Mouse (Mus musculus): ENCODE results near the gene Plcl1. TPM values are rescaled to one million over a fixed set of nuclear protein-coding genes. Genes with fewer than 3 reads are reported as not detected.

The Plcl1 gene
- polyA plus RNA-seq, 1 experiment, result 0.21 TPM

DNA sequence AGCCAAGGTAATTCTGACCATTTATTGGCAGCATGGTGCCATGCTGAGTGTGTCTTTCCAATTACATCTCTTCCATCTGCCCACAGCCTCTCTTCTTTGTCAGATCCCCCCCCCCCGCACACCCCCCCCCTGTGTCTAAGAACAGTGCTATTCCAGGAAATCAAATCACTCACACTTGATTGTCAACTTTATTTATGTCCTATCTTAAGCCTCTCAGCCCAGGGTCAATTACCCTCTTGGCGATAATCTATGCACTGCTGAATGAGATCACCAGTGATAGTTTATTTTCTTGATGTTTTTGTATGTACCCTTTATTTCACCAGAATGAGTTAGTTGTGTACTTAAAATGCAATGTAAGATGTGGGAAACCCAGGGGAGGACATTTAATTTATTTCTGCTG is 176.0 kb downstream of the Plcl1 start:
- Histone ChIP-seq H3K27ac (ENCODE audit: control insufficient read depth, insufficient read depth, low read depth, low read length) (no peak overlapping the region), H3K27me3 (ENCODE audit: control insufficient read depth, insufficient read depth, low read length) (no peaks in the 10 kb centered on the region), H3K36me3 (ENCODE audit: control insufficient read depth, insufficient read depth, low read length) (no peaks in the 10 kb centered on the region), H3K4me1 (ENCODE audit: control insufficient read depth, insufficient read depth, low read length) (no peaks in the 10 kb centered on the region), H3K4me3 (ENCODE audit: control insufficient read depth, low read depth, low read length) (no peak overlapping the region)
- TF ChIP-seq POLR2A (IDR thresholded peaks at IDR 0.05; ENCODE audit: control insufficient read depth, low read depth, low read length), result no peak
- no peak for TF ChIP-seq CTCF (IDR thresholded peaks at IDR 0.05; ENCODE audit: control insufficient read depth, insufficient read depth, insufficient replicate concordance, low read depth, low read length)

DNA sequence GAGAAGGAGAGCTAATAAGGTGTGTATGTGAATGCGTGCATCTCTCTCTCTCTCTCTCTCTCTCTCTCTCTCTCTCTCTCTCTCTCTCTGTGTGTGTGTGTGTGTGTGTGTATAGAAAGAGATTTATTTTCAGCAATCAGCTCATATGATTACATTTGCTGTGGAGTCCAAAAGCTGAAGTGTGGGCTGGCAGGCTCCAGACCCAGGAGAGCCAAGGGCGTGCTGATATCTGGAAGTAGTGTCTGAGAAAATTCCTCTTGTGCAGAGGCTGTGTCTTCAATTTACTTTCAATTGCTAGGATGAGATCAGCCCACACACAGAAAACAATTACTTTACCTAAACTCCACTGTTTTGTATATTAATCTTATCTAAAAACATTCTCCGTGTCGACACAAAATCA is 179.7 kb downstream of the Plcl1 start:
- no peaks in the 10 kb centered on the region for H3K4me1 ChIP-seq (ENCODE audit: control insufficient read depth, insufficient read depth, low read length)
- H3K36me3 ChIP-seq (ENCODE audit: control insufficient read depth, insufficient read depth, low read length), result no peaks in the 10 kb centered on the region
- TF ChIP-seq POLR2A (IDR thresholded peaks at IDR 0.05; ENCODE audit: control insufficient read depth, low read depth, low read length), result no peak
- no peak for TF ChIP-seq CTCF (IDR thresholded peaks at IDR 0.05; ENCODE audit: control insufficient read depth, insufficient read depth, insufficient replicate concordance, low read depth, low read length)
- H3K27ac ChIP-seq (ENCODE audit: control insufficient read depth, insufficient read depth, low read depth, low read length), result no peak overlapping the region
- no peaks in the 10 kb centered on the region for H3K27me3 ChIP-seq (ENCODE audit: control insufficient read depth, insufficient read depth, low read length)
- no peak overlapping the region for H3K4me3 ChIP-seq (ENCODE audit: control insufficient read depth, low read depth, low read length)

DNA sequence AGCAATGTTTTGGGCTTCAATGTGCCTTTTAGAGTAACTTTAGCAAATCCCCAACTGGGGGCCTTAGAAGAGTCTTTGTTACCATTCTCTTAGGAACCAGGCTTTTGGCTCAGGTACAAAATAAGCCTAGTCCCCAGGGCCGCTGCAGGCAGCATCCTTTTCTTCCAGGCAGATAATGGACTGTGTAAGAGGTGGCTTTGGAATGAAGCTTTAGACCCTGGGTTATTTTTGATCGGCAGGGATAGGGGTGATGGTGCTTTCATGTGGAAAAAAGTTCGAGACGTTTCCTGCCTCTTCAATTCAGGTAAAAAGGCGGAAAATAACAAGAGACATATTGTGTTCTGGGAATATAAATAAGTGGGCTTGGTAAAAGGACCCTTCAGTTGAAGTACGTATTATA is 182.4 kb downstream of the Plcl1 start:
- no peaks in the 10 kb centered on the region for H3K4me1 ChIP-seq (ENCODE audit: control insufficient read depth, insufficient read depth, low read length)
- H3K27me3 ChIP-seq (ENCODE audit: control insufficient read depth, insufficient read depth, low read length), result no peaks in the 10 kb centered on the region
- no peak overlapping the region for H3K27ac ChIP-seq (ENCODE audit: control insufficient read depth, insufficient read depth, low read depth, low read length)
- no peak overlapping the region for H3K4me3 ChIP-seq (ENCODE audit: control insufficient read depth, low read depth, low read length)
- no peak for TF ChIP-seq CTCF (IDR thresholded peaks at IDR 0.05; ENCODE audit: control insufficient read depth, insufficient read depth, insufficient replicate concordance, low read depth, low read length)
- TF ChIP-seq POLR2A (IDR thresholded peaks at IDR 0.05; ENCODE audit: control insufficient read depth, low read depth, low read length), result no peak
- H3K36me3 ChIP-seq (ENCODE audit: control insufficient read depth, insufficient read depth, low read length), result no peaks in the 10 kb centered on the region

DNA sequence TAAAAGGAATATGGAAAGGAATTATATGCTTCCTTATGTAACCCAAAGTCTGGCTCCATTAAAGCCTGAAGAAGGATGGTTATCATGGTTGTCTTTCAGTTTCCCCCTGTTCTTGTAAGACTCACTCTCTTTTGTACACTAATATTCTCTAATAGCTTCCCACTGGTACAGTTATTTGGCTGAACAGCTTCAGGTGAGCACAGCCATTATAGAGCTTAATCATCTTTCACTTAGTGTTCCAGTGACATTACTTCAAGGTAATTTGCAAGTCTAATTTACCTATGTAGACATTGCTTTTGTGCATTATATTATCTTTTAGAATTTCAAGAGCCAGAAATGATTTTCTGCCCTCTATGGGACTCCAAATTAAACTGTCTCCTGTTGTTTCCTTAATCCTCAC is 184.3 kb downstream of the Plcl1 start:
- no peaks in the 10 kb centered on the region for H3K27me3 ChIP-seq (ENCODE audit: control insufficient read depth, insufficient read depth, low read length)

DNA sequence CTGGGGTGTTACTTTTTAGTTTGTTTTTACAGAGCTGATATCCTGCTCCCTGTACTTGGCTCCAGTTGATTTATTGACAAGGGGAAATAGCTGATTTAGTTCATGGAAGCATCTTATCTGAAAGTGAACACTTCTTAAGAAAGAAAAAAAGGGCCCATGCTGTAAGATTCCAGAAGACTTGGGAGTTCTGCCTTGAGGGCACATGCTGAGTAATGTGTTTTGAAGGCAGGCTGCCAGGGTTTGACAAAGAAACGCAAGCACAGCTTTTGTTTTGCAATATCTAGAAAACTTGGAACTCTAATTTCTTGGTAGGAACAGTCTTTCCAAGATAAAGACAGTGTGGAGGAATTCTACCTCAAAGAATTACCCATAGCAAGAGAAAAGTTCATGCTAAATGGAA is 194.8 kb downstream of the Plcl1 start:
- Histone ChIP-seq H3K4me1 (ENCODE audit: control insufficient read depth, insufficient read depth, low read length) (no peaks in the 10 kb centered on the region), H3K27ac (ENCODE audit: control insufficient read depth, insufficient read depth, low read depth, low read length) (no peak overlapping the region), H3K4me3 (ENCODE audit: control insufficient read depth, low read depth, low read length) (no peak overlapping the region), H3K27me3 (ENCODE audit: control insufficient read depth, insufficient read depth, low read length) (no peaks in the 10 kb centered on the region), H3K36me3 (ENCODE audit: control insufficient read depth, insufficient read depth, low read length) (no peaks in the 10 kb centered on the region)
- TF ChIP-seq CTCF (IDR thresholded peaks at IDR 0.05; ENCODE audit: control insufficient read depth, insufficient read depth, insufficient replicate concordance, low read depth, low read length) (no peak), POLR2A (IDR thresholded peaks at IDR 0.05; ENCODE audit: control insufficient read depth, low read depth, low read length) (no peak)

More for the DNA sequence above, 184.3 kb downstream of the Plcl1 start:
- Histone ChIP-seq H3K4me3 (ENCODE audit: control insufficient read depth, low read depth, low read length) (no peak overlapping the region), H3K36me3 (ENCODE audit: control insufficient read depth, insufficient read depth, low read length) (no peaks in the 10 kb centered on the region), H3K4me1 (ENCODE audit: control insufficient read depth, insufficient read depth, low read length) (no peaks in the 10 kb centered on the region), H3K27ac (ENCODE audit: control insufficient read depth, insufficient read depth, low read depth, low read length) (no peak overlapping the region)
- TF ChIP-seq CTCF (IDR thresholded peaks at IDR 0.05; ENCODE audit: control insufficient read depth, insufficient read depth, insufficient replicate concordance, low read depth, low read length), result no peak
- TF ChIP-seq POLR2A (IDR thresholded peaks at IDR 0.05; ENCODE audit: control insufficient read depth, low read depth, low read length), result no peak

DNA sequence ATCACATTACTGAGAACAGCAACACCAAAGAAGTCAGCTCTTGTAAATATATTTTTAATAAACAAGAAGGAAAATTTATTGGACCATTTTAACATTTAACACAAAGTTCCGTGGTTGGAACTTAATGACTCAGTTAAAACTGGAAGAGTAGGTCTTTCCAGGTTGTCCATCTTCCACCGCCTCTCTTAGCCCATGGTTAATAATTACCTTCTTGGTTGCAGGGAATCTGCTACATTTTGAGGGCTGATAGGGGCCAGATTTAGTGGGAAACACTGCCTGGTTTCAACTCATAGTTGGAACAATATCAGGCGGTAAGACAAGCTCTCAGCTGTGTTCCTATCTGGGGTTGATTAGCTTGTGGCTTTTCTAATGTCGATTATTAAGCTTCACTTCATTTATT is 198.9 kb downstream of the Plcl1 start:
- H3K36me3 ChIP-seq (ENCODE audit: control insufficient read depth, insufficient read depth, low read length), result no peaks in the 10 kb centered on the region
- H3K27me3 ChIP-seq (ENCODE audit: control insufficient read depth, insufficient read depth, low read length), result no peaks in the 10 kb centered on the region
- TF ChIP-seq POLR2A (IDR thresholded peaks at IDR 0.05; ENCODE audit: control insufficient read depth, low read depth, low read length), result no peak
- TF ChIP-seq CTCF (IDR thresholded peaks at IDR 0.05; ENCODE audit: control insufficient read depth, insufficient read depth, insufficient replicate concordance, low read depth, low read length), result no peak
- no peak overlapping the region for H3K27ac ChIP-seq (ENCODE audit: control insufficient read depth, insufficient read depth, low read depth, low read length)
- H3K4me1 ChIP-seq (ENCODE audit: control insufficient read depth, insufficient read depth, low read length), result no peaks in the 10 kb centered on the region
- H3K4me3 ChIP-seq (ENCODE audit: control insufficient read depth, low read depth, low read length), result no peak overlapping the region

DNA sequence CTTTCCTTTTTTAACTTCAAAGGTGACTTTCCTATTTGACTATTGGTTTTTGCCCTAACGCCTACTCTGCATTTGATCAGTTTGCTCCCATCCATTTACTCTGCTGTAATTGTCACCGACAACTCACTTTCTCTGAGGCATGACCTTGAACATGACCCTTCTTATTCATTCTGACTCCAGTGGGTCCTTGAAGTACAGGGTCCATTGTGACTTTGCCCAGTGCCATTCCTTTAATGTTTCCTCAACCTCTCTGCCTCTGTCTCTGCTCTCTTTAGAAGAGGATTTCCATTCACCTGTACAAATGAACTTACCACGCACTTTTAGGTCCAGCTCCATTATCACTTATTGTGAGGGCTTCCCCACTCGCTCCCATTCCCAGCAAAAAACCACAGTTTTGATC is 199.7 kb downstream of the Plcl1 start:
- Histone ChIP-seq H3K27ac (ENCODE audit: control insufficient read depth, insufficient read depth, low read depth, low read length) (no peak overlapping the region), H3K4me3 (ENCODE audit: control insufficient read depth, low read depth, low read length) (no peak overlapping the region), H3K36me3 (ENCODE audit: control insufficient read depth, insufficient read depth, low read length) (no peaks in the 10 kb centered on the region), H3K27me3 (ENCODE audit: control insufficient read depth, insufficient read depth, low read length) (no peaks in the 10 kb centered on the region), H3K4me1 (ENCODE audit: control insufficient read depth, insufficient read depth, low read length) (no peaks in the 10 kb centered on the region)
- TF ChIP-seq POLR2A (IDR thresholded peaks at IDR 0.05; ENCODE audit: control insufficient read depth, low read depth, low read length) (no peak), CTCF (IDR thresholded peaks at IDR 0.05; ENCODE audit: control insufficient read depth, insufficient read depth, insufficient replicate concordance, low read depth, low read length) (no peak)

DNA sequence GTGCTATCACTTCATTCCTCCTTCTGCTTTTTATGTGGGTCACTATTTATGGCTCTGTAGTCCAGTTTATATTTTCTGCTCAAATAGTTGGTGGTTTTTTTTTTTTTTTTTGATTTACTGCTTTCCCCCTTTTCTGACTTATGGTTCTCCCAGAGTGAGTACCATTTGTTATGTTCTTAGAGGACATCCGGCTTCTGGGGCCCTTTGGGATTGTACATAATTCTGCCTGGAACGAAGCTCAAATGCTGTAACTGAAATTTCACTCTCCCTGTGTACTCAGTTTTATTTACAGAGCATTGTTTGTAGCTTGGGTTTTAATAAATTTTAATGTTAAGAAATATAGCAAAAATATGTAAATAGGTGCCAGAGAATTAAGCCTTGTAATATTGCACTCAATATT is 200.2 kb downstream of the Plcl1 start:
- Histone ChIP-seq H3K4me1 (ENCODE audit: control insufficient read depth, insufficient read depth, low read length) (no peaks in the 10 kb centered on the region), H3K36me3 (ENCODE audit: control insufficient read depth, insufficient read depth, low read length) (no peaks in the 10 kb centered on the region), H3K27me3 (ENCODE audit: control insufficient read depth, insufficient read depth, low read length) (no peaks in the 10 kb centered on the region), H3K4me3 (ENCODE audit: control insufficient read depth, low read depth, low read length) (no peak overlapping the region), H3K27ac (ENCODE audit: control insufficient read depth, insufficient read depth, low read depth, low read length) (no peak overlapping the region)
- TF ChIP-seq CTCF (IDR thresholded peaks at IDR 0.05; ENCODE audit: control insufficient read depth, insufficient read depth, insufficient replicate concordance, low read depth, low read length) (no peak), POLR2A (IDR thresholded peaks at IDR 0.05; ENCODE audit: control insufficient read depth, low read depth, low read length) (no peak)

Measured in testis, adult 2 months (tissue).